Mouse (Mus musculus) ovary, postnatal 10 days (tissue): ENCODE results near the gene Scn3a.

Experiments
- DNase-seq: peaks from one replicate; pipeline ENCODE4 v3.0.0; 2022; ENCODE audit warnings: low spot score

Gene Scn3a

GRCm38 (mm10) chr2:65566793-65567787, at the start of gene Scn3a:
Scn3a (minus strand) TSS chr2:65567627.
- DNase-seq: no peak

- no peak for DNase-seq
These were observed 44.5 kb upstream of the Scn3a start for GRCm38 (mm10) chr2:65611887-65612286.

DNA sequence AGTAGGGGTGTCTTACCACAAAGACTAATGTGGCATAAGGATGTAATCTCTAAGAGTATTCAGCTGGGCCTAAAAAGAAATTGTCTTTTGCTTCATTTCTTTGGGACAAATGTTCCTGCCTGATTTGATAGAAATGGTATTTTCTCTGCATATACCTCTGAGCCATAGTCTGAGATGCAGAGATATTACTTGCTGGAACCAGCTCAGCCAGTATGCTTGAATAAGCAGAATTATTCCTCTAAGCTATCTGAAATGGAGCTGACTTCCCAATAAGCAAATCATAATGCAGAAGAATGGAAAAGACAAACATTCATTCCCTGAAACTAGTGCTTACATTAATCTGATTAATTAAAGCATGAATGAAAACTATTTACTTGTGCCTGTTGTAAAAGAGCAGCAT, 40.4 kb upstream of the Scn3a start:
- no peak for DNase-seq

DNA sequence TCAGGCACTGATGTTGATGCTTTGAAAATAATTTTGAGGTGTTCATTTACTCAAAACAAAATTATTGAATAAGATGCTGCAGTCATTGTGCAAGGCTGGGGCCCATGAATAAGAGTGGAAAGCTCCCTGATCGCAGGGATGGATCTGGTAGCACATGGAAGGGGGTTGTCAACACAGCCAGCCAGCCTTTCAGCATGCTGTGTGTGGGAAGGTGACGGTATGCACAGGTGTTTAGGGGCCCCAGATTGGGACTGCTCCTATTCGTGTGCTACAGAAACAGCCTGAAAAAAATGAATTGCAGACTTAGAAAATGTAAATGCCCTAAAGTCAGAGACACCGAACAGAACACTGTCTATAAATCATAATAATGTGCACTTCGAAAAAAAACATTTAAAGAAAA, 20.3 kb upstream of the Scn3a start:
- DNase-seq: no peak

GRCm38 (mm10) chr2:65567925-65568324, 498 bp upstream of the Scn3a start:
- no peak for DNase-seq

DNA sequence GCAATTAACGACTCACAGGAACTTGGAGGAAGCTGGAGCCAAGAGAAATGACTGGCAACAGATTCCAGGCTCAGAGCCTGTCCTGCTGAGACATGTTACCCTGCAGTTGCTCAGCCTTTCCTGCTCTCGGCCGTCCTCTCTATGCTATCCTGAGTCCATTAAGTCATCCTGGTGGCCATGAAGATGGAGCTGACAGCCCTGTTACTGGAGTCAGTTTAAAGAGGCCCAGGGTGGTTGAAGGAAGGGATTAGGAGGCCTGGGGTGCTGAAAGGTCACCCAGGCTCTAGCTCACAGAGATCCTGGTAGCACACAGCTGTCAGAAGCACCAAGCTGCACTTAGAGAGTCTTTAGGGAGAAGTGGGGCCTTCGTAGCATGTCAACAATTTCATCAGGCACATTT, 3.5 kb downstream of the Scn3a start:
- DNase-seq: no peak

DNA sequence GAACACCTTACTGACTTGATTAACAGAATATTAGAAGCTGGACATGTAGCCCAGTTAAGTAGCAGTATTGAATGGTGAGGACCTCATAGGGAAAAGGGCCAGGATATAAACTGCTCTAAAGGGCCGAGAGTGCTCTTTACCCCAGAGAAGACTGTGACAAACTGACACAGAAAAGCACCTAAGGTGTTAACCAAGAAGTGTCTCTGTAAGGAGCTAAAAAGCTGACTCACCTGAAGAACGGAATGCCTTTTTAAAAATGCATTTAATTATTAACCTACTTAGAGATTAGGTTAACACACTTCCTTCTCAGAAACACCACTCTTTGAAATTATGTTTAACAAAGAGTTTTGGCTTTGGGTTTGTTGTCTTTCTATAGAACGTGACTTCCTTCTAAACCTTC, 9.7 kb downstream of the Scn3a start:
- no peak for DNase-seq

DNA sequence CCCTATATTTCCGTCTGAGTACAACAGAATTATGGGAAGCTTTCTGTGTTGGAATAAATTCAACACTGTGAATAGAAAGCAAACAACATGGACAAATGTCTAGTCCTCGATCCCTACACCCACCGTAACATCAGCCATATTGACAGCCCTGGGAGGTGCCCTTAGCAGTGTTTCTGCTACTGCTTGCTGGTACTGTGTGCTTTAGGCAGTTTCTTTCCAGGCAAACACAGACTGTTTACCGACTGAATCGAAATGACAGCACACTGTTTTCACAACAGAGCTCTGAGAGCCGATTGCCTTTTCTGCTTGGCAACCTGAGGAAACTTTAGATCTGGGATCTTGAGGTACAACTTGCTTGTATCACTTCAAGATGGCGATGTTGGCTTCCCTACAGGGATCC, 12.8 kb downstream of the Scn3a start:
- DNase-seq: no peak

DNA sequence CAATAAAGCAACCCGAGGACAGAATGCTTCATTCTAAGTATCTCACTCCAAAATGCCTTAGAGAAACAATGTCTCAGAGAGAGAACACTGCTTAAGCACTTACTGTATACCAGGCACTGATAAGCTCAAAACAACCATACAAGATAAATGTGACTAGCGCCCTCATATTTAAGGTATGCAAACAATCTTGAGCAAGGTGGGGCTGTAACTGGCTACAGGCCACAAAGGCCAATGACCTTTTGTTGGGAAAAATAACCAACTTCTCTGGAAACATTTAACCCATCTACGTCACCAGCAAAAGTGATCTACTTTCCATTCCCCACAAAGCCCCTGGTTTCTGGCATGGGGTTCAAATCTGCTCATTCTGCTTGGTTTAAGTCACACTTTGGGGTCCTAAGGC, 14.0 kb downstream of the Scn3a start:
- DNase-seq: no peak

GRCm38 (mm10) chr2:65552727-65553126, 14.7 kb downstream of the Scn3a start:
- DNase-seq: no peak

DNA sequence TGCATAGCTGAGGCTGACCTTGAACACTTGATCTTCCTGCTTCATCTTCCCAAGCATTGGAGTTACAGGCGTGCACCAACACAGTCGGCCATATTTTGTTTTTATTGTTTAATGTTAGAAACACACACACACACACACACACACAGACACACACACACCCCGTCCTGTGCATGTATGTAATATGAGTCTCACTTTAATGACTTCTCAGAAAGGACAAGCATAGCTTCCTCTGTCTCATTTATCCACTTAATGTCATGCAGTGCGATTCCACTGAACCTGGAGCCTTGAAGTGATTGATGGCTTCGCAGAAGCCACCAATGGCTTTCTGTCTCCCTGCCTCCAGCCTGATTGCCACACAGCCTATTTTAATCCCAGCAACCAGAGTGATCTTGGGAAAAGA, 15.2 kb downstream of the Scn3a start:
- DNase-seq: no peak

- DNase-seq: no peak
These were observed 15.7 kb downstream of the Scn3a start for GRCm38 (mm10) chr2:65551736-65552135.

DNA sequence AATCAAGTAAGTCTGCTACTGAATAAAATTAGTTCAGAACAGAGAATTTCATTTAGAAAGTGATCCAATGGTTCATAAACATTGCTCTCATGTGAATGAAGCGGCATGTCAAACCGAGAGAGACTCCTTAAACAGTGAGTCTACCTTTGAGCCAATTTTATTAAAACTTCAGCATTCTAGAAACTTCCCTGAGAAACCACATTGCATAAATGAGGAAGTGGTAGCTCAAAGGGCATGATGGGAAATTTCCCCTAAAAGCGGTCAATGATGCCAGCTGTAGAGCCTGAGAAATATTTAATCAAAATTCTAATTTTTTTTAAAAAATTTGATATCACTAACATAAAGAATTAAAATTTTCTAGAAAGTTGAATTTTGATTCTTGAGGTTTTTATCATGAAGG, 16.9 kb downstream of the Scn3a start:
- DNase-seq: no peak

DNA sequence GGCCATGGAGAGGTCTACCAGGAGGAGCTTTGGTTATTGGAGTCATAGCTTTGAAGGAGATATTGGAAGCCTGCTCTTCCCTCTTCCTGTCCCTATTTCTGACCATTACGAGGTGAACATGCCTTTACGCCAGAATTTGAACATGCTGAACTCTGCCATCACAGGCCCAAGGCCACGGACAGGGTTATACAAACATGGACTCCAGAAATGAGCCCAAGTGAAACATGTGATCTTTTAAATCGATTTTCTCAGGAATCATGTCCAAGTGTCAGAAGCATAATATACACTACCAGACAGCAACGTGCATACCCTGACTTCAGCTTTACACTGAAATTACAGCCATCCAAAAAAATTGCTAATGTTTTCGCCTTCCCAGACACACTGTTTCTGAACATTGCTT, 18.8 kb downstream of the Scn3a start:
- no peak for DNase-seq

DNA sequence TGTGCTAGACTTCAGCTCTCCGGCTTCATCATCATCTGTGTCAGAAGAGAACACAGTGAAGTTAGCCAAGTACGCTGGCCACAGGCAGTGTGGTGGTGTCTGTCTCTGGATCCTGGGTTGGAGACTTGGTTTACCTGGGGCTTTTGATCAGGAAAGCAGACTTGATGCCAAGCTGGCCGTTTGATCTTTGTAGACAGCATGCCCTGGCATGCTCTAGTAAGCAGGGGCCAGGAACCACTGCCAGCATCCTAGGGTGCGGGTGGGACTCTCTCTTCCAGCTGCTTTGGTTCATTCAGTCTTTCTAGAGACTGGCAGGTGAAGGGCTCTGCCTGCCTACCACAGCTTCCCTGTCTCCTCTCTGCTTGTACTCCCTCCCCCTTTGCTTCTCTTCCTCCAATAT, 20.1 kb downstream of the Scn3a start:
- DNase-seq: no peak

GRCm38 (mm10) chr2:65542906-65543592, 24.4 kb downstream of the Scn3a start:
- DNase-seq: no peak

DNA sequence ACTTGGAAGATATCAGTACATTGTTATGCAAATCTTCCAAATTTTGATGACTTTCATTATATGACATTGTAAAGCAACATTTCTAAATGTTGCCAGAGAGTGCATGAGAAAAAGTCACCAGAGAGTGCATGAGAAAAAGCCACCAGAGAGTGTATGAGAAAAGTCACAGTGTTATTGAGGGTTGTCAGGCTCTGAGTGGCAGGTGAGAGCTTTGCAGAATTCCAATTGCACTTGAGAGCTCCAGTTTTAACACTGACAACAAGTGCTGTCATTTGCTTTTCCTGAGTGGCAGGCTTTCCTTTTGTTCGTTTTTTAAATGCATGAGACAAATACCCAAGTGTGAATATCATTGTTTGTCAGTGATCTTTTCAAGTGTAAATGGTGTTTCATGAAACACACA, 25.6 kb downstream of the Scn3a start:
- no peak for DNase-seq

GRCm38 (mm10) chr2:65538436-65538835, 29.0 kb downstream of the Scn3a start:
- DNase-seq: no peak

DNA sequence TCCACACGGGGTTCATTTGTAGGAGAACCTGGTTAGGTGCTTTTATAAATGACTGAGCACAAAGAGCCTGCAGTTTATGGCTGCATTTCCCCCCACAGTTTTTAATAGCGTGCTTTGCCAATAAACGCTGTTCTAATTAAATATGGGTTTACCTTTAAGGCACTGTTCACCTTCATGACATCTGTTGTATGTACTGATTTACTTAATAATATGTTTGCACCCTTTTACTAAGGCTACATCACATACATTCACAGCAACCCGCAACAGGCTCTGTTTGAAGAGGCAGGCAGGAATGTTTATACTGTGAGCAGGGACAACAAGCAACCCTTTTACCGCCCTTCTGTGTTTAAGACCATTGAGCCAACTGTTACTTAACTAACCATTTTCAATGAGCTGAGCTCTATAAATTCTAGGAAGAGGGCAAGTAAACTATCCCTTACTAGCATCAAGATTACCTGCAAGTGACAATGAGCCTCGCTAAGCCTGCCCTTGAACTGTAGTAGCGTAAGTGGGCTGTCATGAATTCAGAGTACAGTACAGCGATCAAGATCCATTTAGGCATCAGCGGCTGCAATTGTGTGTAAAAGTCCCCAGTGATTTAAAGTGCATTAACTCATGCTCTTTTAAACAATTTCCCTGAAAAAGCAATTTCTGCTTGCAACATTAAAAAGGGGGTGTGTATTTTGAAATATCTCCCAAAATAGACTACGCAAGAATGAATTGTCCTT, 35.1 kb downstream of the Scn3a start:
- DNase-seq: no peak

GRCm38 (mm10) chr2:65529148-65529547, 38.3 kb downstream of the Scn3a start:
- no peak for DNase-seq

- DNase-seq: no peak
These were observed 50.7 kb downstream of the Scn3a start for GRCm38 (mm10) chr2:65516703-65517102.

GRCm38 (mm10) chr2:65508217-65508616, 59.2 kb downstream of the Scn3a start:
- no peak for DNase-seq

DNA sequence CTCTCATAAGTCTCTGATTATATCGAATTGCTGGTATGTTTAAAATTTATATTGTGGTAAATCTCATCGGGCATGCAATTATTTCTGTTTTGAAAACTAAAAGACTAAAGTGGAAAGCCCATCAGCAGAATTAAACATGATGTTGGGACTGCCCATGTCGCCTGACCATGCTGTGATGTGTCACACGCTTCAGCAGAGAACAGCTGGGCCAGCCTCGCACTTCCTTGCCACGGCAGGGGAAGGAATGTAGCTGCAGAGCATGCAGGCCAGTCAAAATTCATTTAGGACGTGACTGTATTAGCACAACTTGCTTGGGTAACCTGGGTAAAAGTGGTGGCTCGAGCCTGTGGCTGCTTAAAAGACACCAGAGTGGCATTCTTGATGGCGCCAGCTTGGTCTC, 77.0 kb downstream of the Scn3a start:
- DNase-seq: no peak
